ENCODE assay signal across 10 mouse cellular contexts in genomic region chr17:34743719-34744118, GRCm38 (mm10). TPM values are rescaled to one million over a fixed set of nuclear protein-coding genes. Genes with fewer than 3 reads are reported as not detected.
A peak's percentile ranks its signal among the peaks of the same experiment; 100 is the strongest.
DNase-seq lines count a peak whose midpoint lies in the region; TF ChIP-seq lines count a peak whose summit lies in the region.
"Had no signal": no experiment of that assay in that cellular context is flagged by ENCODE, and none has a peak within 500 bp of the region (broad histone marks: within the 10 kb centered on the region; RNA-seq: fewer than 3 reads in every experiment).

Gene C4b (minus strand): TSS chr17:34743882.

- DNase-seq in kidney, adult 8-10 months = peak; percentile 48 to 60
- no peak for DNase-seq in kidney, postnatal 14 days
- peak; percentile 42 for DNase-seq in adrenal gland, adult 2 months
- DNase-seq in layer of hippocampus, postnatal 10 days (ENCODE audit: low spot score in 2 of 2) = peak; percentile 21 to 32
- DNase-seq in embryonic facial prominence, embryonic 10.5 days (ENCODE audit: low spot score) = no peak
- no peak for DNase-seq in gastrocnemius, postnatal 36 days

- TF ChIP-seq CTCF in bone marrow, adult 2 months (IDR thresholded peaks at IDR 0.05; ENCODE audit: control insufficient read depth, insufficient read depth, low read length) = no peak

- TF ChIP-seq POLR2A in bone marrow, adult 2 months (IDR thresholded peaks at IDR 0.05; ENCODE audit: borderline replicate concordance, control insufficient read depth, low read depth, low read length) = no peak

- H3K27me3 ChIP-seq in embryonic facial prominence, embryonic 10.5 days (replicated peaks; ENCODE audit: low read depth, poor library complexity, severe bottlenecking) = no peaks in the 10 kb centered on the region
- H3K27me3 ChIP-seq: neural tube, embryonic 13.5 days had no signal

- H3K9me3 ChIP-seq in embryonic facial prominence, embryonic 10.5 days = peaks cover 11% of the 10 kb centered on the region

- H3K4me3 ChIP-seq in bone marrow, adult 2 months (replicated peaks; ENCODE audit: control insufficient read depth, low read depth, low read length) = no peak within 1 kb of the TSS
- no peak within 1 kb of the TSS for H3K4me3 ChIP-seq in embryonic facial prominence, embryonic 10.5 days
- H3K4me3 ChIP-seq: forebrain, embryonic 10.5 days; neural tube, embryonic 13.5 days had no signal

- intact Hi-C loops in gastrocnemius, postnatal 36 days (cut with DNase I) = no loop called here

- H3K27ac ChIP-seq in bone marrow, adult 2 months (ENCODE audit: control insufficient read depth, insufficient read depth, low read depth, low read length, poor library complexity) = no peak within 1 kb of the TSS
- H3K27ac ChIP-seq in embryonic facial prominence, embryonic 10.5 days (replicated peaks) = no peak within 1 kb of the TSS
- H3K27ac ChIP-seq: forebrain, embryonic 10.5 days; macrophage; neural tube, embryonic 13.5 days had no signal

- 80% methylated on average over 7 of the region's 7 CpGs for WGBS in bone marrow, adult 2 months
- 88% methylated on average over 7 of the region's 7 CpGs for WGBS in embryonic facial prominence, embryonic 10.5 days

- no peaks in the 10 kb centered on the region; the same call in 1 of the 2 replicates for H3K4me1 ChIP-seq in bone marrow, adult 2 months (ENCODE audit: control insufficient read depth, insufficient read depth, low read length)
- no peaks in the 10 kb centered on the region for H3K4me1 ChIP-seq in embryonic facial prominence, embryonic 10.5 days
- H3K4me1 ChIP-seq: forebrain, embryonic 10.5 days; neural tube, embryonic 13.5 days had no signal

- H3K36me3 ChIP-seq in embryonic facial prominence, embryonic 10.5 days (replicated peaks) = no peaks in the 10 kb centered on the region
- H3K36me3 ChIP-seq: forebrain, embryonic 10.5 days; neural tube, embryonic 13.5 days had no signal

RNA-seq across cellular contexts. Expression of gene C4b, which starts in this region (rescaled TPM):
- 100 to 1,000 TPM; 121 to 181 TPM for total RNA-seq in adrenal gland, adult 2 months (2021)
- polyA plus RNA-seq in adrenal gland, adult 2 months (2012; rRNA removed) = 48.1 and 51.4 TPM in 2 replicates
- 10.9 and 11.5 TPM in 2 replicates for polyA plus RNA-seq in bone marrow, adult 2 months (2011; ENCODE audit: insufficient read depth, insufficient read length, low replicate concordance, missing spikeins)
- total RNA-seq in layer of hippocampus, postnatal 10 days (2021) = 1 to 10 TPM; 8.7 to 9.6 TPM
- not detected in 2 replicates for polyA plus RNA-seq in embryonic facial prominence, embryonic 10.5 days (2016; fragmentation: Nextera tagmentation; extraction: Ambion mirVana)
- 1 to 10 TPM; 3.6 to 6.3 TPM for total RNA-seq in gastrocnemius, postnatal 36 days (2021)
- polyA plus RNA-seq: forebrain, embryonic 10.5 days; neural tube, embryonic 13.5 days had no signal

Comparison
In these comparisons a context has a peak if more than half of its experiments do, and no peak if none do; other contexts are left out.
1. RNA of gene C4b (total RNA-seq): 121 to 181 TPM in adrenal gland, adult 2 months; 8.7 to 9.6 TPM in layer of hippocampus, postnatal 10 days and 3.6 to 6.3 TPM in gastrocnemius, postnatal 36 days; every median in the first group is over 10 times any median in the second.
2. RNA of gene C4b (polyA plus RNA-seq): 48.1 to 51.4 TPM in adrenal gland, adult 2 months and 10.9 to 11.5 TPM in bone marrow, adult 2 months; not detected in embryonic facial prominence, embryonic 10.5 days; every median in the first group is over 10 times any median in the second.
3. DNase-seq: peak in kidney, adult 8-10 months (2 of 2), adrenal gland, adult 2 months (single experiment) and layer of hippocampus, postnatal 10 days (2 of 2); none in kidney, postnatal 14 days (single experiment), embryonic facial prominence, embryonic 10.5 days (single experiment) and gastrocnemius, postnatal 36 days (0 of 2).